Mouse (Mus musculus) bone marrow macrophage, adult 2 months (primary cell): ENCODE results near the gene Sdhaf4.

Experiments used
- CTCF ChIP-seq: IDR thresholded peaks from 2 replicates; pipeline ENCODE4 v1.5.1; 2012; ENCODE audit warnings: low read depth, mild to moderate bottlenecking, low read length, moderate library complexity
- POLR2A ChIP-seq: IDR thresholded peaks from 2 replicates; pipeline ENCODE4 v1.6.1; 2012; ENCODE audit warnings: mild to moderate bottlenecking, low read depth, low read length, borderline replicate concordance

- TF ChIP-seq CTCF (no peak), POLR2A (no peak)
Observed at GRCm38 (mm10) chr1:24033759-24034423, 28.4 kb upstream of the Sdhaf4 start.
